Mouse (Mus musculus) intestine, postnatal 0 days (tissue): ENCODE measurements at regions not wholly inside any gene's neighbourhood (a gene's known extent, or its start where the extent isn't known, plus 50 kb on each side); places are given as distances from the start of the nearest gene placed in this dataset.

Experiments
- ATAC-seq: fragments of 200-750 bp; cut with Nextera tagmentation; 2 replicates; pipeline ENCODE4 v1.8.0; 2017; ENCODE audit warnings: mild to moderate bottlenecking, moderate TSS enrichment, moderate library complexity
- H3K27ac ChIP-seq: fragments of 300-500 bp; sonication (generic); 2 replicates; pipeline ENCODE4 v1.5.1; 2014; ENCODE audit warnings: mild to moderate bottlenecking, low read depth, low read length, moderate library complexity
- H3K27me3 ChIP-seq: fragments of 300-500 bp; sonication (generic); replicated peaks from 2 replicates; pipeline ENCODE4 v1.6.1; 2014; ENCODE audit warnings: low read length, mixed read lengths; ENCODE audit not compliant: control insufficient read depth, insufficient read depth
- H3K36me3 ChIP-seq: fragments of 300-500 bp; sonication (generic); 2 replicates; pipeline ENCODE4 v1.6.1; 2014; ENCODE audit warnings: mild to moderate bottlenecking, moderate library complexity; ENCODE audit not compliant: control insufficient read depth, insufficient read depth
- H3K4me1 ChIP-seq: fragments of 300-500 bp; sonication (generic); replicated peaks from 2 replicates; pipeline ENCODE4 v1.6.1; 2014; ENCODE audit warnings: antibody characterized with exemption, low read length, mixed read lengths; ENCODE audit not compliant: control insufficient read depth, insufficient read depth
- H3K4me2 ChIP-seq: fragments of 300-500 bp; sonication (generic); replicated peaks from 2 replicates; pipeline ENCODE4 v1.6.1; 2014; ENCODE audit warnings: low read depth, mild to moderate bottlenecking, moderate library complexity
- H3K4me3 ChIP-seq: fragments of 300-500 bp; sonication (generic); 2 replicates; pipeline ENCODE4 v1.5.1; 2014; ENCODE audit warnings: low read depth, low read length
- H3K9ac ChIP-seq: fragments of 300-500 bp; sonication (generic); 2 replicates; pipeline ENCODE4 v1.6.1; 2014; ENCODE audit warnings: mild to moderate bottlenecking, low read depth, low read length
- H3K9me3 ChIP-seq: fragments of 300-500 bp; sonication (generic); 2 replicates; pipeline ENCODE4 v1.6.1; 2016; ENCODE audit warnings: mixed run types; ENCODE audit not compliant: control insufficient read depth
- CTCF ChIP-seq: sonication (generic); IDR thresholded peaks from 2 replicates; pipeline ENCODE4 v1.5.1; 2016; ENCODE audit warnings: low read depth, mild to moderate bottlenecking, control low read depth, antibody characterized with exemption, moderate library complexity
- WGBS: fragments of 180-500 bp; shearing (Covaris S2); extraction: QIAGEN DNeasy Blood & Tissue Kit; methylation state at CpG from one replicate; pipeline ENCODE4 v1.1.7; 2014; 5-methylcytosine and 5-hydroxymethylcytosine counted together

DNA sequence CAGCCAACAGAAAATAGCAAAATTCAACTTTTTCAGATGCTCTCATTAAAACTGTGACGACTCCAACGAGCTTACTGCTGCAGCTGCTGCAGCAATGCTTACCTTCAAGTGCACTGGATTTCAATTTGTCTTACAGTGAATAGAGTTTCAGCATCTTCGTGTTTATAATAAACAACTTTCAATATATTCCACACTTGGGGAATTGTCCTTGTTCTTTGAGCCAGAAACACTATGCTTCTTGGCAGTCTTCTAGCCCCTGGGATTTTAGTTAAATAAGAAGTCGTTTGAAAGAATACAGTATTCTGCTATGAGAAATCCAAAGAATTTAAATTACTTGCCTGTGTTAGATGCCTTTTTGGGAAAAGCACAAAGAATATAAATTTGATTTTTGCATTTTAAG lies 381.9 kb upstream of the Kcnd2 start:
- no peak for TF ChIP-seq CTCF
- H3K9me3 ChIP-seq = no peaks in the 10 kb centered on the region
- H3K4me2 ChIP-seq = no peak overlapping the region
- no peak for ATAC-seq
- no peak overlapping the region for H3K4me3 ChIP-seq
- no peaks in the 10 kb centered on the region for H3K36me3 ChIP-seq
- no peak overlapping the region for H3K9ac ChIP-seq
- no peaks in the 10 kb centered on the region for H3K27me3 ChIP-seq
- H3K4me1 ChIP-seq = no peaks in the 10 kb centered on the region
- 61% methylated on average over 4 of the region's 4 CpGs for WGBS
- no peak overlapping the region for H3K27ac ChIP-seq

DNA sequence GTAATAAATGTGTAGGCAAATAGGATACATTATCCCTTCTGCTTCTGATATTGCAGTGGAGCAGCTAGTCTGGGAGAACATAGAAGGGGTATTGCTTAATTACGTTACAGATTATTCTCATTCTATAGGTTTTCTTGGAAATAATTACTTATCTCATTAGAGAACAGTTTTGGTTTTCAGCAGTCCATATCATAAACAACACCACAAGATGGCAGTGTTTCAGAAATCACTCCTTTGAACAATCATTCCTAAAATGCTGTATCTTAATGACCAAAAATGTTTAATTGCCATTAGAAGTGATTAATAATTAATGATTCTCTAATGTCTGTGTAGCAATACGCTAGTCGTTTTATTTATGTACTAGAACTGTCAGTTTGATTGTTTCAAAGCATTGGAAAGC lies 375.2 kb upstream of the Kcnd2 start:
- H3K9me3 ChIP-seq = no peaks in the 10 kb centered on the region
- H3K4me2 ChIP-seq = no peak overlapping the region
- ATAC-seq = no peak
- no peaks in the 10 kb centered on the region for H3K27me3 ChIP-seq
- no peak overlapping the region for H3K9ac ChIP-seq
- whole genome bisulfite sequencing = 52% methylated on average over 3 of the region's 3 CpGs
- H3K27ac ChIP-seq = no peak overlapping the region
- TF ChIP-seq CTCF = peak; percentile 46
- no peaks in the 10 kb centered on the region for H3K36me3 ChIP-seq
- no peaks in the 10 kb centered on the region for H3K4me1 ChIP-seq
- no peak overlapping the region for H3K4me3 ChIP-seq
